Mouse (Mus musculus) cerebellum, adult 9-10 months (tissue): ENCODE measurements around the gene Brd4.

Source experiments
- DNase-seq: peaks from one replicate; pipeline ENCODE4 v3.0.0; 2022

Gene Brd4

GRCm38 (mm10) chr17:32284262-32285137 is at the start of gene Brd4:
Gene Brd4 (minus strand): TSS chr17:32284722.
- DNase-seq, result peak; percentile 92

- DNase-seq, result no peak
Observed at GRCm38 (mm10) chr17:32333675-32334303, 49.3 kb upstream of the Brd4 start.

- no peak for DNase-seq
Observed at GRCm38 (mm10) chr17:32327501-32327900, 43.0 kb upstream of the Brd4 start.

- peak; percentile 39 for DNase-seq
Observed at GRCm38 (mm10) chr17:32322809-32323208, 38.3 kb upstream of the Brd4 start.

- peak; percentile 54 for DNase-seq
Observed at GRCm38 (mm10) chr17:32321836-32322235, 37.3 kb upstream of the Brd4 start.

- no peak for DNase-seq
Observed at GRCm38 (mm10) chr17:32321390-32321734, 36.8 kb upstream of the Brd4 start.

- DNase-seq, result peak; percentile 99
Observed at GRCm38 (mm10) chr17:32320597-32321389, 36.3 kb upstream of the Brd4 start, which contains the start of gene Akap8. Gene Akap8 (minus strand): TSS chr17:32321238.

GRCm38 (mm10) chr17:32319950-32320349 is 35.4 kb upstream of the Brd4 start:
- DNase-seq, result peak; percentile 29

- DNase-seq, result no peak
Observed at GRCm38 (mm10) chr17:32317708-32318107, 33.2 kb upstream of the Brd4 start.

GRCm38 (mm10) chr17:32317032-32317431 is 32.5 kb upstream of the Brd4 start:
- DNase-seq, result no peak

- no peak for DNase-seq
Observed at GRCm38 (mm10) chr17:32315560-32315959, 31.0 kb upstream of the Brd4 start.

GRCm38 (mm10) chr17:32313892-32314291 is 29.4 kb upstream of the Brd4 start:
- no peak for DNase-seq

GRCm38 (mm10) chr17:32312801-32313200 is 28.3 kb upstream of the Brd4 start:
- DNase-seq, result peak; percentile 51

- DNase-seq, result no peak
Observed at GRCm38 (mm10) chr17:32307963-32308362, 23.4 kb upstream of the Brd4 start.

- no peak for DNase-seq
Observed at GRCm38 (mm10) chr17:32298125-32298524, 13.6 kb upstream of the Brd4 start.

- DNase-seq, result no peak
Observed at GRCm38 (mm10) chr17:32295901-32296300, 11.4 kb upstream of the Brd4 start.

GRCm38 (mm10) chr17:32295160-32295559 is 10.6 kb upstream of the Brd4 start:
- no peak for DNase-seq

GRCm38 (mm10) chr17:32285138-32285670 is 682 bp upstream of the Brd4 start:
- no peak for DNase-seq

GRCm38 (mm10) chr17:32283771-32284221 is 726 bp downstream of the Brd4 start:
- DNase-seq, result peak; percentile 59

GRCm38 (mm10) chr17:32283341-32283740 is 1.2 kb downstream of the Brd4 start:
- DNase-seq, result no peak

- DNase-seq, result no peak
Observed at GRCm38 (mm10) chr17:32281611-32282310, 2.8 kb downstream of the Brd4 start.

GRCm38 (mm10) chr17:32281126-32281525 is 3.4 kb downstream of the Brd4 start:
- DNase-seq, result no peak
